9 mouse cellular contexts compared by ENCODE assay signal in the genomic region with DNA sequence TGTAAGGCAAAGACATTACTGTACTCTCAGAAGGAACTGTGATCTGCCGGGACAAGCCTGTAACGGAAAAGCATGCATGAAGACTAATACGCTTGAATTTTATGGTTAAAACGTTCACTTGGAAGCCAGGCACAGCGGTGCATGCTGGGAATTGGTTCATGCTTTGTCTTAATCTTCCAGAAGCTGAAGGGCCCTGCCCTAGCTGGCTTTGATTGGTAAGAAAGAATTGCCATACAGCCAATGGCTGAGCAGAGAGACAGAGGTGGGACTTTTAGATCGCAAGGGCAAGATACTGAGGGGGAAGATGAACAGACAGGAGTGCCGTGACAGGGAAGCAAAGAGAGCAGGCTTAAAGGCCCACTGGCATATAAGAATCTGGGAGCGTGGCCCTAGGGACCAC. TPM values are rescaled to one million over a fixed set of nuclear protein-coding genes. Genes with fewer than 3 reads are reported as not detected.
A peak's percentile ranks its signal among the peaks of the same experiment; 100 is the strongest.
DNase-seq lines count a peak whose midpoint lies in the region; ATAC-seq lines count a peak whose summit lies in the region.
"Had no signal": no experiment of that assay in that cellular context is flagged by ENCODE, and none has a peak within 500 bp of the region (broad histone marks: within the 10 kb centered on the region; RNA-seq: fewer than 3 reads in every experiment).

No protein-coding gene starts in this region.

- no peaks in the 10 kb centered on the region for H3K4me1 ChIP-seq in forebrain, embryonic 14.5 days (ENCODE audit: control insufficient read depth, insufficient read depth, low read length)
- H3K4me1 ChIP-seq in forebrain, embryonic 12.5 days: no peaks in the 10 kb centered on the region
- H3K4me1 ChIP-seq in hindbrain, embryonic 16.5 days (ENCODE audit: control insufficient read depth, insufficient read depth, low read depth, low read length): no peaks in the 10 kb centered on the region

- no peaks in the 10 kb centered on the region for H3K9me3 ChIP-seq in forebrain, embryonic 14.5 days (replicated peaks; ENCODE audit: control insufficient read depth, low read length)
- no peaks in the 10 kb centered on the region for H3K9me3 ChIP-seq in forebrain, embryonic 12.5 days
- H3K9me3 ChIP-seq in hindbrain, embryonic 16.5 days (ENCODE audit: control insufficient read depth, low read length): no peaks in the 10 kb centered on the region

- peak; percentile 12 for DNase-seq in forebrain, embryonic 14.5 days (ENCODE audit: low spot score)
- DNase-seq in lung, postnatal 10 days: peak; percentile 19
- no peak for DNase-seq in lung, adult 18-20 months
- peak; percentile 24 for DNase-seq in R1 (ENCODE audit: low read depth, low spot score)
- no peak for DNase-seq in spleen, postnatal 36 days (ENCODE audit: low spot score in 2 of 2)
- DNase-seq: kidney, postnatal 25 days; lung, adult 2 months had no signal

- WGBS in forebrain, embryonic 14.5 days: 67% methylated on average over 8 of the region's 8 CpGs
- WGBS in forebrain, embryonic 12.5 days: 67% methylated on average over 8 of the region's 8 CpGs
- WGBS in hindbrain, embryonic 16.5 days: 58% methylated on average over 8 of the region's 8 CpGs

- H3K4me3 ChIP-seq in forebrain, embryonic 14.5 days (ENCODE audit: low read depth, low read length): no peak overlapping the region
- H3K4me3 ChIP-seq in forebrain, embryonic 12.5 days (replicated peaks): no peak overlapping the region
- H3K4me3 ChIP-seq in hindbrain, embryonic 16.5 days (ENCODE audit: low read length): no peak overlapping the region; the same call in 1 of the 2 replicates

- H3K27me3 ChIP-seq in forebrain, embryonic 14.5 days (replicated peaks; ENCODE audit: control insufficient read depth, insufficient read depth, low read length): no peaks in the 10 kb centered on the region
- no peaks in the 10 kb centered on the region for H3K27me3 ChIP-seq in forebrain, embryonic 12.5 days
- H3K27me3 ChIP-seq in hindbrain, embryonic 16.5 days (replicated peaks; ENCODE audit: control insufficient read depth, insufficient read depth, low read length): no peaks in the 10 kb centered on the region

- no peak overlapping the region for H3K27ac ChIP-seq in forebrain, embryonic 14.5 days (ENCODE audit: low read depth, low read length)
- no peak overlapping the region for H3K27ac ChIP-seq in forebrain, embryonic 12.5 days
- H3K27ac ChIP-seq in hindbrain, embryonic 16.5 days (ENCODE audit: low read depth, low read length): no peak overlapping the region

- ATAC-seq in forebrain, embryonic 14.5 days: no peak
- ATAC-seq in forebrain, embryonic 12.5 days (ENCODE audit: low FRiP score): no peak
- no peak for ATAC-seq in hindbrain, embryonic 16.5 days

- no peak overlapping the region for H3K9ac ChIP-seq in forebrain, embryonic 14.5 days (ENCODE audit: low read length)
- no peak overlapping the region for H3K9ac ChIP-seq in forebrain, embryonic 12.5 days
- no peak overlapping the region for H3K9ac ChIP-seq in hindbrain, embryonic 16.5 days (ENCODE audit: low read depth, low read length)

- no peak overlapping the region for H3K4me2 ChIP-seq in forebrain, embryonic 14.5 days (ENCODE audit: low read length)
- H3K4me2 ChIP-seq in forebrain, embryonic 12.5 days: no peak overlapping the region
- peak overlapping the region; percentile 47 for H3K4me2 ChIP-seq in hindbrain, embryonic 16.5 days (ENCODE audit: low read length)

- no peaks in the 10 kb centered on the region for H3K36me3 ChIP-seq in forebrain, embryonic 14.5 days (ENCODE audit: control insufficient read depth, insufficient read depth, low read length)
- H3K36me3 ChIP-seq in forebrain, embryonic 12.5 days (replicated peaks): no peaks in the 10 kb centered on the region
- no peaks in the 10 kb centered on the region for H3K36me3 ChIP-seq in hindbrain, embryonic 16.5 days (ENCODE audit: control insufficient read depth, insufficient read depth, low read length)

RNA-seq across cellular contexts. Expression of gene Dnah14, which starts 6.8 kb away (rescaled TPM):
- 1.0 and 1.2 TPM in 2 replicates for polyA plus RNA-seq in forebrain, embryonic 14.5 days (2014; fragmentation: Nextera tagmentation; extraction: Ambion mirVana)
- polyA plus RNA-seq in forebrain, embryonic 12.5 days (2016; fragmentation: Nextera tagmentation; extraction: Ambion mirVana): 1.9 and 2.2 TPM in 2 replicates
- polyA plus RNA-seq in hindbrain, embryonic 16.5 days (2015; fragmentation: Nextera tagmentation; extraction: Ambion mirVana): 0.37 and 0.50 TPM in 2 replicates

Comparison
In these comparisons a context has a peak if more than half of its experiments do, and no peak if none do; other contexts are left out.
1. DNase-seq: peak in forebrain, embryonic 14.5 days (single experiment), lung, postnatal 10 days (single experiment) and R1 (single experiment); none in lung, adult 18-20 months (0 of 2) and spleen, postnatal 36 days (0 of 2).